Mouse (Mus musculus) embryonic fibroblast, embryonic 13.5 days (primary cell): ENCODE results near the gene Cct8l1.

Experiments used
- CTCF ChIP-seq: IDR thresholded peaks from 2 replicates; pipeline ENCODE4 v1.5.1; 2011; ENCODE audit warnings: mild to moderate bottlenecking, control low read depth, low read length, moderate library complexity, borderline replicate concordance; ENCODE audit not compliant: insufficient read depth
- POLR2A ChIP-seq: IDR thresholded peaks from 2 replicates; pipeline ENCODE4 v1.6.1; 2011; ENCODE audit warnings: low read depth, mild to moderate bottlenecking, control low read depth, low read length, moderate library complexity

GRCm38 (mm10) chr5:25544566-25544965, 28.7 kb downstream of the Cct8l1 start:
- TF ChIP-seq CTCF = no peak
- TF ChIP-seq POLR2A = no peak
